Mouse (Mus musculus): ENCODE measurements around the gene Irak3.
"Not testable (repeated sequence)": the region's sequence is repeated elsewhere in the genome, so short reads cannot be mapped to it uniquely, and the experiment has no call there.

The Irak3 gene

DNA sequence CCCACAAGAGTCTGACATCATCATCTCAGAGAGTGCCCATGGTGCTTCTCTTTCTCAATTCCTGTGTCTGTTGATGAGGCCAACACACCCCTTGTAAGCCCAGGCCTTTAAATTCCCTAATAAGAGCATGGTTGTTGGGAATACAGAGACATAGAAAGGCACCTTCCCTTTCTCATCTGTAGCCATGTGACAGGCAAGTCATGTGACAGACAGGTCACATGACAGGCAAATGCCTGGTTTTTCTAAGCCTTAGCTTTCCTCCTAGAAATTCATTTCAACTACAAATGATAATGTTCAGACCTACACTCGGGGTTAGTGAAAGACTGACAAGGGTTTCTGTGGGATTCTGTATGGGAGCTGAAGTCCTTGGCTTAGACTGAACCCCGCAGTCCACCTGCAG is 48.0 kb downstream of the Irak3 start:
- DNase-seq, result no peak

DNA sequence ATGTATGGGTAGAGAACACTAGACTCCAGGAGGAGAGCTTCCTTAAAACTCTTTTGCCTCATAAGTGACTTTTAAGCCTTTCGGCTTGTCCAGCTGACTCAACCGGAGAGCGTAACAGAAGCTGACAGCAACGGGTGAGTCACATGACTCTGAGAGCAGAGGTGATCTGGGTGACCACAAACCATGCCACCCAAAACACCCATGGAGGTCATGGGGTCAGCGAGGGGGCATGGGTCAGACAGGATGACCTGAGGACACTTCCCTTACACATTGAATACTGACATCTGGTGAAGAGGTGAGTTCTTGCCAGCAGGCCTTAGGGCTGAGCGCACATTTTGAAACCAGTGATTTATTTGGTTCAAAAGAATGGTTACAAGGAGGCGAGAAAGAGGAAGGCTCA is 50.3 kb downstream of the Irak3 start:
- DNase-seq, result no peak

DNA sequence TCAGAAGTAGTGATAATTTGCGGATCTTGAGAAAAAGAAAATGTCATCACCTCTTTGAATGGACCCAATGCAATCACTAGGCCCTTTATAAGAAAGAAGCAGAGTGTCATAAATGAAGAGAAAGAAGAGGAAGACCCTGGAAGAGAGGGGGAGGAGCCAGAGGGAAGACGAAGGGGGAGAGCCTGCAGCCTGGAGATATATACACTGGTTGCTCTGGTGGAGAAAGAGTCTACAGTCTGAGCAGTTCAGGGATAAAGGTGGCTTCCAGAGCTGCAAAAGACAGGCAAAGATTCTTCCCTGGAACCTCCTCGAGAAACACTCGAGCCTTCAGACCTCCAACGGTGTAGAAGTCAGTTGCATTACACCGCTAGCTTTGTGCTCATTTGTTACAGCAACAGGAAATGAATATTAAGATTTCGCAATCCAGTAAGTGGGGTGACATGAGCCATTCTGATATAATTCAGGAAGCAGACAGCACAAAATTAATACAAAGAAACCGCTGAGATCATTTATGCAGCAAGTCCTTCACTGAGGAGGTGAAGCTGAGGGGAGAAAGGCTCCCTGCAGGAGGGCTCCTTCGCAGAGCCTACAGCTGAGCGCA is 60.9 kb downstream of the Irak3 start:
- no peak for DNase-seq

DNA sequence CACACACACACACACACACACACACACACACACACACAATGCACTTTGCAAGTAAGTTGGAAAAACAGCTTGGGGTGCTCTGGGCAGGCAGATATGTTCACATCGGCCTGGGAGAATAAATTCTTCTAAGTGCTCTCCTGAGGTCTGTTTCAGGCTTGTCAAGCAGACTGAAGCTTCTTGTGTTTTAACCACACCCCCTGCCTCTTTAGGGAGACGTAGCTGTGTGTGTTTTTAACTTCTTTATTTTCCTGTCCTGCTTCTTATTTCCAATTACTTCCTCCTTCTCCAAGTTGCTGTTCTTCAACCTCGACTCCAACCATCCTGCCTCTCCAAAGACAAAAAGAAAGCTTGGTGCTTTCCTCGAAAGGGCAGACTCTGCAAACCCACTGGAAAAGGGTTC is 61.7 kb downstream of the Irak3 start:
- no peak for DNase-seq

DNA sequence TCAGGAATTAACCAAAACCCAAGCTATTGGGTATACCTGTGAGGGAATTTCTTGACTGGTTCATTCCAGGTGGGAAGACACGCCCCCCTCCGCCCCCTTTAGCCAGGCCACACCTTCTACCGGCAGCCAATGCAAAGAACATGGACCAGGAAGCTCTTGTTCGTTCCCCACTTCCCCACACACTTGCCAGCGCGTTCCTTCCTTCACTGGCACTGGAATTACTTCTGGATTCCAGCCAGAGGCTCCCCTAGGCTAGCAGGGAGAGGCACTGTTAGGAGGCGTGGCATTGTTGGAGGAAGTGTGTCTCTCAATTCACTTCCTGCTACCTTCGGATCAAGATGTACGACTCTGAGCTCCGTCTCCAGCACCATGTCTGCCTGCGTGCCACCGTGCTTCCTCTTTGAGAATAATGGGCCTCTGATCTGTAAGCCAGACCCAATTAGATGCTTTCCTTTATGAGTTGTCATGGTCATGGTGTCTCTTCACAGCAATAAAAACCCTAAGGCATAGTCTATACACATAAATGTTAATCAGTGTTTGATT is 65.8 kb downstream of the Irak3 start:
- no peak for DNase-seq

DNA sequence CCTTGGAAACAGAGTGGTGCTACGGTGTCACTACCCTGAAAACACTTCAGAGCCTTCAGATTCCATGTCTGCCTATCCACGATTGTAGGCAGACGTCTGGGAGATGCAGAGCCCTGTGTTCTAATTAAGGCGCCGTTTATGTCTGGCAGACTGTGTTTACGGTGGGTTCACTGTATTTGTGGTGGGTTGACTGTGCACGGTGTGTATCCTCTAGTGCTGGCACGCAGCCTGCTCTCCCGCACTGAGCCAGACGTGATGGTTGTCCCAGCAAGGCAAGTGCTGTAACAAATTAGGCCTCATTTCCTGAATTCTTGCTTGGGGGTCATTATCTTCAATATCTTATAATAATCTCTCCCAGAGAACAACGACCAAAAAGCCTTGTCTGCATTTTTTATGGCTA is 68.2 kb downstream of the Irak3 start:
- DNase-seq, result no peak

DNA sequence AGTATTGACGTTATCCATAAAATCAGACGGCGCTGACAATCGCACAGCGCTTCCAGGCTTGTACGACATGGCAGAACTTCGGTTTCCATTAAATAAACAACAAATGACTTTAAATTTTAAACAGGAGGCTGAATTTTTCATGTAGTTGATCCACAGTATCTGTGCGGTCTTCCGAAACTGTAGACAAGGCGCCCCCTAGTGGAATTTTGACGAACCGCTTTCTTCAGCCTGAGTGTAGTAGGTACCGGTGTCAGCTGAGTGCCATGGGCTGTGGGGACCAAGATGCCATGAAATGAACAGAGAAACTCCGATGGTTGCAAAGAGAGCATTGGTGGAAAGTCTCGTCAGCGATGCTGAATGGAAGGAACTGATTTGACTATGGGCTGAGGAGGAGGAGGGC is 71.3 kb downstream of the Irak3 start:
- peak; percentile 69 for DNase-seq

DNA sequence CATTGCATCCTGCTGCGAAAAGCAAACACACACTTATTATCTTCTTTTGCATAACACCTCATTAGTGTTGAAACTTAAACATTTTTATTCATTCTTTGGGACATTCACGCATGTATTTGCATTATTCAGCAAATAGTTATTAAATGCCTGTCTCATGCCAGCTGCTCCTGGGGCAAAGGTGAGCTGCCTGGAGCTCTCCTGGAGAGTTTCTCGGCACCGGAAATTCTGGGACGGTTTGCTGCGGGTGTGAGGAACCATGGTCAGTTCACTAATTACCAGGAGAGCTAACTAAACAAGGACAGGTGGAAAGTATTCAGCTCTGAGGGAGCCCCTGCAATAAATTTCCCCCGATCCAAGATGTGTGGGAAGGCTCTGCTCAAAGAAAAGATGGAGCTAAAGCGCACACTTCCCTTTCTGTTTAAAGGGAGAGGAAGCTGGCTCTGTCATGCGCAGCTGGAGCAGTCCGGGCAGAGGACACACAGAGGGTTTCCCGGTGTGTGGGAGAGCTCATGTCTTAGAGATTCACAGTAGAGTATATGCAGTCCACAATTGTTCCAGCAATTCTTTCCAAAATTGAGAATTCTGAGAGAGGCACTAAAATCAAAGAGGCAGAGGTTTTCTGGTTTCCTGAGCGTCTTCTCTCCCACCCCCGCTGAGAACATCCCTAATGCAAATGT is 73.2 kb downstream of the Irak3 start:
- peak; percentile 72 for DNase-seq

DNA sequence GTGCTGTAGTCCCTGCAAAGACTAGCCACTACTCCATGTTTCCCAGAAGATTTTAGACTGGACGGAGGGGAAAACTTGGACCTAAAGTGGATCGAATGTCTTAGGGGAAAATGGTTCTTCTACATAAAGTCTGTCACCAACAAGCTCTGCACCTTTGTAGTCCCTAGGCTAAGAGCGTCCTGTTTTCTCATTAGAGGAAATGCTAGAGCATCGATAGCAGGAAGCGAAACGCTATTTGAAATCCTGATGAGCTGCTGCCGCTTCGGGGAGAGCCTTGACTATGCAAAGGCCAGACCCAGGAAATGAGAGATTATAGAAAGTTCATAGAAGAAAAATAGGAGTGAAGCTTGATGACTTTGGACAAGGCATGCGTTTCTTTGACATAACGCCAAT is 76.5 kb downstream of the Irak3 start:
- DNase-seq, result no peak

DNA sequence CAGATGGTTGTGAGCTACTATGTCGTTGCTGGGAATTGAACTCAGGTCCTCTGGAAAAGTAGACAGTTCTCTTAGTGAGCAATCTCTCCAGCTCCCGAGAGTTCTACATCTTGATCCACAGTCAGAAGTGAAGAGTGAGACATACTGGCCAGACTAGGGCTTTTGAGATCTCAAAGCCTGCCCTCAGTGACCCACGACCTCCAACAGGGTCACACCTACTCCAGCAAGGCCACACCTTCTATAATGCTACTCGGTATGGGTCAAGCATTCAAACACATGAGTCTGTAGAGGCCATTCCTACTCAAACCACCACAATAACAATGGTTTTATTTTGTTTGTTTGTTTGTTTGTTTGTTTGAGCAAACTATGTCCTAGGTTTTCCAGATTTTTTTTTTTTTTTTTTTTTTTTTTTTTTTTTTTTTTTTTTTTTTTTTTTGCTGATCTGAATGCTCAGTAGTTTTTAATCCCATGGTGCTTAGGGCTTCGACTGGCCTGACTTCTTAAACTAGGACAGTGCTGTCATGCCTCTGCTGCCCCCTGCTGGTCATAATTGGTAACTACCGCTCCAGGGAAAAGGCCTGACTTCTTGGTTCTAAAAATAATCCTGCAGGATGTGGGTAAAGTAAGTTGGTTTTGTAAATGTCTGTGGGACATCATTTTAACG is 77.0 kb downstream of the Irak3 start:
- peak; percentile 90 for DNase-seq

DNA sequence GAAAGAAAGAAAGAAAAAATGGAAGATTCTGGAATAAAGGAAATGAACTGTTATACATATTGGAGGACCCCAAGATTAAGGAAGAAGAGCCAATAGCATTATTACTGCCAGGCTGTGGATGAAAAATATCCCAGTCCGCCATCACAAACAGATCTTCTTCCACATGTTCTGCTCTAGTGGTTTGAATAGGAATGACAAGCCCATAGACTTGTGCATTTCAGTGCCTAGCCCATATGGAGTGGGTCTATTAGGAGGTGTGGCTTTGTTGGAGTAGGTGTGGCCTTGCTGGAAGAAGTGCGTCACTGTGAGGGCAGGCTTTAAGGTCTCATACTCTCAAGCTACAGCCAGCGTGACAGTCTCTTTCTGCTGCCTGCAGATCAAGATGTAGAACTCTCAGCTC is 78.2 kb downstream of the Irak3 start:
- DNase-seq, result no peak

DNA sequence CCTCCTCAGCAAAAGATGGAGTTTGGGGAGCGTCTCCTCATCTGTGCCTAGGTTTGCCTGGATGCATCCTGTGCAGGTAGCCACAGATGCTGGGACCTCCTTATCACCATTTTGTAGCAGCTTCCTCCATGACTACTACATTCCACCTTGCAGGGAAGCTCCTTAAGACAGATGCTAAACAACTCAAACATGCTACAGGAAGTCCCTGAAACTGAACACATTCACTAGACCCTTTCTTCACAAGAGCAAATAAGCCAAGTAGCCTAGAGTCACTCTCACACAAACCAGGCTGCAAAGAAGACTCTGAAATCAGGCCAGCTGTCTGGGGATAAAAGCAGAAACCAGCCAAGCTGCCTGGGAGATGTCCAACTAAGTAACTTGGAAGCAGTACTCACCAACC is 86.7 kb downstream of the Irak3 start:
- DNase-seq, result no peak

DNA sequence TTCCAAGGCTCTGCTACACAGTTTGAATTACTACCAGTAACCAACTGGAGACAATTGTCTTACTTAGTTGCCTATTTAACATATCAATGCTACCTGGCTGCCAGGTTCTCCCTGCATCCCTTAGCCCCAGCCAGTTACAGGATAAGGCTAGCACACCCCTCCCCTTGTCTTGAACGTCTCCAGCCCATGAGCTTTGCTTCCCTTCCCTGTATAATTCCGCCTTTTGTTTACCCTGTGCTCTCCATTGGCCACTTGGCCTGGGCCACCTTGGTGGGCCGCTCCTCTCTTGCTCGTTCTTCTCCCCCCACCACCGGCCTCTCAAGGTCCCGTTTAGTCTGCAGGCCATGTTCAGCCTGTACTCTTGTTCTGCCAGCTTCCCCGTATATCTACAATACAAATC is 87.4 kb downstream of the Irak3 start:
- DNase-seq, result no peak

DNA sequence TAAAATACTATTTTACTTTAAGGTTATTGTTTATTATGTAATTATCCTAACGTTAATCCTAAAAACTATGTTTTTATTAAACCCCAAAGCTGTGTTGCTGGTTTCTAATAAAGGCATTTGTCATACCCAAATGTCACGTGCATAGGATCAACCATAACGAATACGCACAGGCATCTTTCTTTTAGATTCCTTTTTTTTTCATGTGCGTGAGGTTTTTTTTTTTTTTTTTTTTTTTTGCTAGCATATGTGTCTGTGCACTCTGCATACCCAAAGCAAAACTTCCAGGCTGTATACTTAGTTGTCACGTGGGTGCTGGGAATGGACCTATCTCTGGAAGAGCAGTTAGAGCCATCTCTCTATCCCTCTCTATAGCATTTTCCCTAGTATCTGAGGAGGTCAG is 88.0 kb downstream of the Irak3 start:
- DNase-seq, result no peak

DNA sequence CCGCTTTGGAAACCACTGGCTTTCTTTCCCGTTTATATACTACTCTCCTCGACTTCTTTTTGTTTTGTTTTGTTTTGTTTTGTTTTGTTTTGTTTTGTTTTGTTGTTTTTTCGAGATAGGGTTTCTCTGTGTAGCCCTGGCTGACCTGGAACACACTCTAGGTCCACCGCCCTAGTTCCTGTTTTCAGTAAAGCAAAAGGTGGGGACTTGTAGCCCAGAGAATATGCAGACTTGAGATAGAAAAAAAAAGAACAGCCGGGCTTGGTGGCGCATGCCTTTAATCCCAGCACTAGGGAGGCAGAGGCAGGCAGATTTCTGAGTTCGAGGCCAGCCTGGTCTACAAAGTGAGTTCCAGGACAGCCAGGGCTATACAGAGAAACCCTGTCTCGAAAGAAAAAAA is 88.4 kb downstream of the Irak3 start:
- not testable (repeated sequence) for DNase-seq

DNA sequence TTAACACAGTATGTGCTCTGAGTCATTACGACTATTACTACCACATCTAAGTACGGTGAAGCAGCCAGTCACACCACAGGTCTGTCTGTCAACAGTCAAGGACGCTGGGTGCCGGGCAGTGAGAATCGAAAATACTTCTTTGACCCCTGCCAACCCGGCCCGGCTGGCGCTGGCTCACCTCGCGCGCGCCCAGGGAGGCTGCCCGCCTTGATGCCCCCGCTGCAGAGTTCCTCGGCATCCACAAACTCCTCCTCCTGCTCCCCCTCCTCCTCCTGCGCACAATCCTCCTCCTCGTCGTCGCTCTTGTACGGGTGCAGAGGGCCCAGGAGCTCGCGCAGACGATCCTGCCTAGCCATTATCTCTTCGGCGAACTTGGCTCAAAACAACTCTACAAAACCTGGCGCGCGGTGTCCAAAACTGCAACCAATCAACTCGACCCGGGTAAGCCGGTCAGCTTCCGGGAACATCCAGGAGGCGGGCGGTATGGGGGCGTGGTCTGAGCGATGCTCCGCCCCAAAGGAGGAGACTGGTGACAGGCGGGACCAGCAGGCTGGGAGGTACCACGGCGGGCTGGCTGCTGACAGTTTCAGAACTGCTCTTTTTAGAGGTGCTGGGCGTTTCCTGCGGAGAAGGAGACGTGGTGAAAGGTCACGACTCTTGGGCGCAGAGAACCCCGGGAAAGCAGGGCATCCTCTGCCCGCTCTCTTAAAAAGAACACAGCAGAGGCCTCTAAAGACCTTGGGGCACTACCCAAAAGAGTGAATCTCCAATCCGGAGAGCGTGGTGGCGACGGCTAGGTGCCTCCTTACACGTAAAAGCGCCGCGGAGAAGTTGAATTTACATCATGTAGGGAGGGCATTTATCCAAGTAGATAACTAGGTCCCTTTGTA is 89.2 kb downstream of the Irak3 start, which contains the start of gene Helb:
Helb (minus strand) TSS at position 481 of the 890 bp plus-strand sequence.
- DNase-seq, result peak; percentile 99

DNA sequence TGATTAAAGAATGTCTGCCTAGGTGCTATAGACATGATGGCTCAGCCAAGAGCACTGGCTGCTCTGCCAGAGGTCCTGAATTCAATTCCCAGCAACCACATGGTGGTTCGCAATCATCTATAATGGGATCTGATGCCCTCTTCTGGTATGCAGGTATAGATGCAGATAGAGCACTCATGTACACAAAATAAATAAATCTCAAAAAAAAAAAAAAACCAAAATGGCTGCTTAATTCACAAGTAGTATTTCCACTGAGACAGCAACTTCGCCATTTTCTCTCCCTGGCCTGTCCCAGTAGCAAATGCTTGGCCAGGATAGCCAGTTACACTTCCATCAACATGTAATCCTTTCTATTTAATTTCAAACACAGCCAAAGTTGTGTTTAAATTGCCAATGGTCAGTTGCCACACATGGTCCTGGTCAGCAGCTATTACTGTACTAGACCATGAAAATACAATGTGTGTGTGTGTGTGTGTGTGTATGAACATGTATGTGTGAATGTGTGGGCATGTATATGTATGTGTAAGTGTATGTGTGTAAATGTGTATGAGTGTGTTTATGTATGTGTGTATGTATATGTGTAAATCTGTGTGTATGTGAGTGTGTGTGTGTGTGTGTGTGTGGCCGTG is 90.1 kb downstream of the Irak3 start:
- DNase-seq, result no peak

DNA sequence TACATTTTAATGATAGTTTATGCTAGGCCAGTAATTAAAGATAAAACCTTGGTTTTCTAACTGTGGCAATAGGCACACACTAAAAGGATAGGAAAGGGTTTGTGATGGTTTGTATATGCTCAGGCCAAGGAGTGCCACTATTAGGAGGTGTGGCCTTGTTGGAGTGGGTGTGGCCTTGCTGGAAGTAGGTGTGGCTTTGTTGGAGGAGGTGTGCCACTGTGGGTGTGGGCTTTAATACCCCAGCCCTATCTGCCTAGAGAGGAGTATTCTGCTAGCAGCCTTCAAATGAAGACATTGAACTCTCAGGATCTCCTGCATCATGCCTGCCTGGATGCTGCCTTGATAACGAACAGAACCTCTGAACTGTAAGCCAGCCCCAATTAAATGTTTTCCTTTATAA is 101.1 kb downstream of the Irak3 start:
- DNase-seq, result no peak

DNA sequence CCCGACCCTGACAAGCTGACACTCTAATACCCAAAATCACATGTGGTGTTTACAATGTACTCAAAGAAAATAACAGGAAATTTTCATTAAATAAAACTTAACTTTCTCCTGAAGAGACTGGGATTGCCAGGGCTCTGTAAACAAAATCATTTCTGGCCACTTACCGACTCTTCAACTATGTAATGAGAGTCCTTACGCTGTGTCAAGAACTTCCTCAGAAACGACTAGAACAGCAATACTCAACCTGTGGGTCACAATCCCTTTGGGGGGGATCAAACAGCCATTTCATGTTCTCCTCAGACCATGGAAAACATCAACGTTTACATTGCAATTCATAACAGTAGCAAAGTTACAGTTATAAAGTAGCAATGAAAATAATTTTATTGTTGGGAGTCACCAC is 104.4 kb downstream of the Irak3 start:
- DNase-seq, result no peak

DNA sequence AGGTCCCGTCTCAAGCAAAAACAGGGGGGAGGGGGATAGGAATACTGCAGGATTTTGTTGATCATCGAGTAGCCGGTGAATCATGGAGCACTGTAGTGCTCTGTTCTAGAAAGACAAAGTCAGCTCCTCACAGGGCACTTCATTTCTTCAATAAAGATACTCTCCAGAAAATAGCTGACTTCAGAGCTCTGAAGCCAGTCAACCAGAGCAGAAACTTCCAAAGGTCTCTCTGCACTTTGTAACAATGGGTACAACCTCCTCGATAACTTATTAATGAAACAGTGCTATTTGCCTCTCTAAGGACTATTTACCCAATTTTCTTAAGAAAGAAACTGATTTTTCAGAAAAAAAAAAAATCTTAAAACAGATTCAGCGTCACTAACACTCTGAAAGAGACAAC is 106.2 kb downstream of the Irak3 start:
- DNase-seq, result peak; percentile 80

DNA sequence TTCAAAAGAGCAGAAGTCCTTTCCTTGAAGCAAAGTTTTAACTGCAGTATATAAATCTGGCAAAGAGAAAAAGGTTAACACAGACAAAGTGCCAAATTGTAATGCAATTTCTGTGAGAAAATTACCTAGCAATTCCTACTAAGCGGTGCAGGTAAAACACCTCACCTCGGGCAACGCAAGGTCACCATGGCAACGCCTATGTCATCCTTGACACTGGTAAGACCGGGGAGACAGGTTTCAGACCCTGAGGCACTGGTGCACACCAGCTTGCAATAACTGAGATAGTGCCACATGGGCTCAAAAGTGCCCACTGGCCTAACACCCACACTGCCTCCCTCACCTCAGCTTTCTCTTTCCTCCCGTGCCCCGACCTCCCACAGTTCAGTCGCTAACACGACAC is 106.8 kb downstream of the Irak3 start:
- DNase-seq, result no peak

DNA sequence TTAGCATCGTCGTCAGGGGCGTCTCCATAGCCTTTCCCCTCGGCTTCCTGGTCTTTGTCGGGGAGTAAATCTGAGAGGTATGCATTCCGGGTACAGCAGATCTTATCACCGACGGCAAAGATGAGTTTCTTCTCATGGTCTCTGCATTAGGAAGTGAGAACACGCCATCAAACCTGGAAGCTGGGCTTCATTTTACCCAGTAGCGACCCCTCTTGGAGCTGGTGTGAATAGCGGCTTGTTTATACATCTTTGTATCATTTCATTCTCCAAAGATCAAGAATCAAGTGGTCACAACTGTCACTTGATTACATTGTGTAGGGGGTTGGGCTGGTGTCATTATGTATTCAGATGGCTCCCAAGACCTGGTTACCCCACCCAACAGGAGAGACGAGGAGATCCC is 109.4 kb downstream of the Irak3 start:
- DNase-seq, result no peak

All from kidney, adult 9 months (tissue).